Mouse (Mus musculus) intestine, embryonic 14.5 days (tissue): ENCODE results near the gene Eefsec. TPM values are rescaled to one million over a fixed set of nuclear protein-coding genes. Genes with fewer than 3 reads are reported as not detected.

Experiments
- ATAC-seq: fragments of 200-750 bp; cut with Nextera tagmentation; replicated peaks from 2 replicates; pipeline ENCODE4 v1.8.0; 2017; ENCODE audit warnings: low read depth, moderate number of reproducible peaks, moderate TSS enrichment, moderate library complexity; ENCODE audit not compliant: low FRiP score, low TSS enrichment
- DNase-seq: peaks from one replicate; pipeline ENCODE4 v3.0.0-alpha.2; 2018; ENCODE audit warnings: low spot score
- H3K27ac ChIP-seq: fragments of 300-500 bp; sonication (generic); 2 replicates; pipeline ENCODE4 v1.5.1; 2014; ENCODE audit warnings: low read depth, mild to moderate bottlenecking, control low read depth
- H3K27me3 ChIP-seq: fragments of 300-500 bp; sonication (generic); replicated peaks from 2 replicates; pipeline ENCODE4 v1.6.1; 2014; ENCODE audit warnings: low read length, control low read depth; ENCODE audit not compliant: control insufficient read depth, insufficient read depth
- H3K36me3 ChIP-seq: fragments of 300-500 bp; sonication (generic); 2 replicates; pipeline ENCODE4 v1.6.1; 2014; ENCODE audit warnings: low read length, control low read depth; ENCODE audit not compliant: control insufficient read depth, insufficient read depth
- H3K4me1 ChIP-seq: fragments of 300-500 bp; sonication (generic); replicated peaks from 2 replicates; pipeline ENCODE4 v1.6.1; 2014; ENCODE audit warnings: low read length, control low read depth, mixed read lengths; ENCODE audit not compliant: control insufficient read depth, insufficient read depth
- H3K4me2 ChIP-seq: fragments of 300-500 bp; sonication (generic); 2 replicates; pipeline ENCODE4 v1.6.1; 2014; ENCODE audit warnings: low read length
- H3K4me3 ChIP-seq: fragments of 300-500 bp; sonication (generic); 2 replicates; pipeline ENCODE4 v1.5.1; 2014; ENCODE audit warnings: low read depth, low read length, control low read depth, mixed read lengths
- H3K9ac ChIP-seq: fragments of 300-500 bp; sonication (generic); 2 replicates; pipeline ENCODE4 v1.6.1; 2014; ENCODE audit warnings: mild to moderate bottlenecking, low read length
- H3K9me3 ChIP-seq: fragments of 300-500 bp; sonication (generic); 2 replicates; pipeline ENCODE4 v1.6.1; 2016; ENCODE audit warnings: low read length, control low read depth; ENCODE audit not compliant: control insufficient read depth
- WGBS: fragments of 180-500 bp; shearing (Covaris S2); extraction: QIAGEN DNeasy Blood & Tissue Kit; methylation state at CpG from one replicate; pipeline ENCODE4 v1.1.7; 2014; 5-methylcytosine and 5-hydroxymethylcytosine counted together
- polyA plus RNA-seq: library from polyadenylated mRNA; unstranded; fragments of >200 nt; fragmentation: Nextera tagmentation; extraction: Ambion mirVana; gene quantifications from 2 replicates; pipeline ENCODE4 v1.2.1, GENCODE M21; 2014

The Eefsec gene
- polyA plus RNA-seq, 1 experiment from 2014 or later, result 45.1 TPM

GRCm38 (mm10) chr6:88313937-88314336 is 132.4 kb downstream of the Eefsec start:
- H3K36me3 ChIP-seq, result no peaks in the 10 kb centered on the region
- H3K4me2 ChIP-seq, result no peak overlapping the region
- no peak overlapping the region for H3K9ac ChIP-seq
- H3K4me3 ChIP-seq, result no peak overlapping the region
- WGBS, result 53% methylated on average over 9 of the region's 9 CpGs
- ATAC-seq (no peak), DNase-seq (no peak)
- peaks cover 5% of the 10 kb centered on the region; the same call in 1 of the 2 replicates for H3K4me1 ChIP-seq
- H3K27me3 ChIP-seq, result no peaks in the 10 kb centered on the region
- H3K27ac ChIP-seq, result no peak overlapping the region
- no peaks in the 10 kb centered on the region for H3K9me3 ChIP-seq

GRCm38 (mm10) chr6:88311593-88311992 is 134.7 kb downstream of the Eefsec start:
- WGBS, result 86% methylated on average over 10 of the region's 10 CpGs
- no peak overlapping the region for H3K27ac ChIP-seq
- H3K9ac ChIP-seq, result no peak overlapping the region
- no peak overlapping the region for H3K4me3 ChIP-seq
- H3K27me3 ChIP-seq, result no peaks in the 10 kb centered on the region
- no peak for DNase-seq
- no peaks in the 10 kb centered on the region for H3K9me3 ChIP-seq
- no peak overlapping the region for H3K4me2 ChIP-seq
- no peaks in the 10 kb centered on the region for H3K36me3 ChIP-seq
- H3K4me1 ChIP-seq, result peaks cover 5% of the 10 kb centered on the region; the same call in 1 of the 2 replicates
- ATAC-seq, result no peak

- Histone ChIP-seq H3K27me3 (no peaks in the 10 kb centered on the region), H3K4me3 (no peak overlapping the region), H3K27ac (no peak overlapping the region), H3K36me3 (no peaks in the 10 kb centered on the region), H3K4me1 (no peaks in the 10 kb centered on the region), H3K9ac (no peak overlapping the region), H3K4me2 (no peak overlapping the region), H3K9me3 (no peaks in the 10 kb centered on the region)
- ATAC-seq, result no peak
- WGBS, result 83% methylated on average over 4 of the region's 4 CpGs
- DNase-seq, result no peak
These were observed 140.1 kb downstream of the Eefsec start for GRCm38 (mm10) chr6:88306100-88306746.

GRCm38 (mm10) chr6:88301234-88301633 is 145.1 kb downstream of the Eefsec start:
- Histone ChIP-seq H3K9me3 (no peaks in the 10 kb centered on the region), H3K36me3 (peaks cover 6% of the 10 kb centered on the region; the same call in 1 of the 2 replicates), H3K4me1 (no peaks in the 10 kb centered on the region), H3K27me3 (no peaks in the 10 kb centered on the region), H3K4me2 (no peak overlapping the region), H3K9ac (no peak overlapping the region), H3K4me3 (no peak overlapping the region), H3K27ac (no peak overlapping the region)
- no peak for ATAC-seq
- WGBS, result 57% methylated on average over 7 of the region's 7 CpGs
- no peak for DNase-seq

GRCm38 (mm10) chr6:88299491-88299890 is 146.8 kb downstream of the Eefsec start:
- Histone ChIP-seq H3K9me3 (no peaks in the 10 kb centered on the region), H3K4me1 (no peaks in the 10 kb centered on the region), H3K27me3 (no peaks in the 10 kb centered on the region), H3K27ac (no peak overlapping the region), H3K4me2 (no peak overlapping the region), H3K9ac (no peak overlapping the region), H3K36me3 (peaks cover 6% of the 10 kb centered on the region; the same call in 1 of the 2 replicates), H3K4me3 (no peak overlapping the region)
- DNase-seq (no peak), ATAC-seq (no peak)
- WGBS, result 40% methylated on average over 2 of the region's 2 CpGs

- no peak for ATAC-seq
- 63% methylated on average over 4 of the region's 4 CpGs for WGBS
- Histone ChIP-seq H3K9me3 (no peaks in the 10 kb centered on the region), H3K4me2 (no peak overlapping the region), H3K4me1 (no peaks in the 10 kb centered on the region), H3K27me3 (no peaks in the 10 kb centered on the region), H3K9ac (no peak overlapping the region), H3K36me3 (peaks cover 4% of the 10 kb centered on the region; the same call in 1 of the 2 replicates), H3K4me3 (no peak overlapping the region), H3K27ac (no peak overlapping the region)
- no peak for DNase-seq
These were observed 153.9 kb downstream of the Eefsec start for GRCm38 (mm10) chr6:88292274-88292909.

- WGBS, result 92% methylated on average over 6 of the region's 6 CpGs
These were observed 156.1 kb downstream of the Eefsec start for GRCm38 (mm10) chr6:88290129-88290766.

GRCm38 (mm10) chr6:88278141-88278540 is 168.2 kb downstream of the Eefsec start:
- Histone ChIP-seq H3K27ac (no peak overlapping the region), H3K36me3 (no peaks in the 10 kb centered on the region), H3K4me2 (no peak overlapping the region), H3K9ac (no peak overlapping the region), H3K4me3 (no peak overlapping the region), H3K4me1 (no peaks in the 10 kb centered on the region), H3K27me3 (no peaks in the 10 kb centered on the region), H3K9me3 (no peaks in the 10 kb centered on the region)
- WGBS, result 83% methylated on average over 2 of the region's 2 CpGs
- DNase-seq (no peak), ATAC-seq (no peak)

More at GRCm38 (mm10) chr6:88290129-88290766, 156.1 kb downstream of the Eefsec start:
- Histone ChIP-seq H3K4me2 (no peak overlapping the region), H3K27ac (no peak overlapping the region), H3K4me1 (no peaks in the 10 kb centered on the region), H3K36me3 (no peaks in the 10 kb centered on the region), H3K4me3 (no peak overlapping the region), H3K9me3 (no peaks in the 10 kb centered on the region), H3K27me3 (no peaks in the 10 kb centered on the region), H3K9ac (no peak overlapping the region)
- no peak for ATAC-seq
- no peak for DNase-seq
